Mouse (Mus musculus): Measurements from ENCODE around the gene Ccdc14. TPM values are rescaled to one million over a fixed set of nuclear protein-coding genes. Genes with fewer than 3 reads are reported as not detected.

Ccdc14 gene
- polyA plus RNA-seq, 1 experiment from 2014 or later = 12.2 TPM

- H3K27ac ChIP-seq (replicated peaks) = no peak overlapping the region
- no peaks in the 10 kb centered on the region for H3K27me3 ChIP-seq (replicated peaks; ENCODE audit: low read depth, poor library complexity, severe bottlenecking)
- peaks cover 30% of the 10 kb centered on the region for H3K36me3 ChIP-seq (replicated peaks)
- H3K4me1 ChIP-seq = no peaks in the 10 kb centered on the region
- no peaks in the 10 kb centered on the region; the same call in 1 of the 2 replicates for H3K9me3 ChIP-seq
- no peak for DNase-seq (ENCODE audit: low spot score)
- 86% methylated on average over 1 of the region's 1 CpGs for WGBS
- H3K4me3 ChIP-seq = no peak overlapping the region
Measured at GRCm38 (mm10) chr16:34729371-34729770, 39.0 kb downstream of the Ccdc14 start.

GRCm38 (mm10) chr16:34738656-34739233, 48.3 kb downstream of the Ccdc14 start:
- H3K9me3 ChIP-seq = no peaks in the 10 kb centered on the region
- H3K27me3 ChIP-seq (replicated peaks; ENCODE audit: low read depth, poor library complexity, severe bottlenecking) = peaks cover 12% of the 10 kb centered on the region
- no peak overlapping the region for H3K4me3 ChIP-seq
- no peaks in the 10 kb centered on the region for H3K4me1 ChIP-seq
- no peak for DNase-seq (ENCODE audit: low spot score)
- 90% methylated on average over 4 of the region's 4 CpGs for WGBS
- no peak overlapping the region for H3K27ac ChIP-seq (replicated peaks)
- H3K36me3 ChIP-seq (replicated peaks) = no peaks in the 10 kb centered on the region

- Histone ChIP-seq H3K4me3 (no peak overlapping the region), H3K27ac (replicated peaks) (no peak overlapping the region), H3K9me3 (no peaks in the 10 kb centered on the region), H3K36me3 (replicated peaks) (no peaks in the 10 kb centered on the region), H3K4me1 (peaks cover 16% of the 10 kb centered on the region), H3K27me3 (replicated peaks; ENCODE audit: low read depth, poor library complexity, severe bottlenecking) (peaks cover 46% of the 10 kb centered on the region)
- DNase-seq (ENCODE audit: low spot score) = no peak
- 46% methylated on average over 2 of the region's 2 CpGs for WGBS
Measured at GRCm38 (mm10) chr16:34742930-34743329, 52.5 kb downstream of the Ccdc14 start.

GRCm38 (mm10) chr16:34745065-34745585, 54.7 kb downstream of the Ccdc14 start, which contains the start of gene Mylk:
TSS of gene Mylk (plus strand) at chr16:34745210.
- Histone ChIP-seq H3K27me3 (replicated peaks; ENCODE audit: low read depth, poor library complexity, severe bottlenecking) (peaks cover 44% of the 10 kb centered on the region), H3K4me3 (peak within 1 kb of the TSS; percentile 58), H3K9me3 (no peaks in the 10 kb centered on the region), H3K27ac (replicated peaks) (peak within 1 kb of the TSS; percentile 77), H3K4me1 (peaks cover 37% of the 10 kb centered on the region), H3K36me3 (replicated peaks) (no peaks in the 10 kb centered on the region)
- under 1% methylated on average over 48 of the region's 48 CpGs for WGBS
- peak; percentile 93 for DNase-seq (ENCODE audit: low spot score)

DNA sequence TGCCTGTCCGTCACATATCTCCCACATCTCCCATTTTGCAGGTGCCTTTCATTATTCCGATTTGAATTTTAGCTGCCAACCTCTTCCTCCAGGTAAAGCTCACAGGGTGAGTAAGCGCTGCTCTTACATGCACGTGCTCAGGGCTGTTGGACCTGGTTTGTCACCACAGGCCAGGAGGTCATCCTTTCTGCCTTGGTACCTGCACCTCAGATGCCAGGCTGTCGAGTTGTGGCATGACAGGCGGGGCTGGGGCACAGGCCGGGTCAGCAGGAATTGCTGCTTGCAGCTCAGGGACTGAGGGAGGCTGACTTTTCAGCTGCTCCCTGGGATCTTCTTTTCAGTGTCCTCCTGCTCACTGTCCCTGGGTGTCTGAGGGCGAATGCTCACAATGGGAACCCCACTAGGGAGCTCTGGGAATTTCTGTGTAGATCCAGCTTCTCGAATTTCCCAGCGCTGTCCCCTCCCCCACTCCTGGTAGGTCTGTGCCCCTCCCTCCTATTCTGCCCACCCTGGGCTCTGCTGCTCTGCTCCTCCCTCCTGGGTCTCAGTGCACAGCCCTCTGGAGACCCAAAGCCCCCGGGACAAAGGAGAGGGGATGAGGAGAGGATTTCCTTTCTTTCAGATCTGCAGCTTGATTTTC, 57.8 kb downstream of the Ccdc14 start:
- WGBS = 14% methylated on average over 11 of the region's 11 CpGs
- peak overlapping the region; percentile 55 for H3K27ac ChIP-seq (replicated peaks)

GRCm38 (mm10) chr16:34749536-34749935, 59.1 kb downstream of the Ccdc14 start:
- Histone ChIP-seq H3K4me3 (no peak overlapping the region), H3K4me1 (peaks cover 40% of the 10 kb centered on the region), H3K9me3 (no peaks in the 10 kb centered on the region), H3K36me3 (replicated peaks) (no peaks in the 10 kb centered on the region), H3K27ac (replicated peaks) (no peak overlapping the region), H3K27me3 (replicated peaks; ENCODE audit: low read depth, poor library complexity, severe bottlenecking) (peaks cover 26% of the 10 kb centered on the region)
- 70% methylated on average over 4 of the region's 4 CpGs for WGBS
- DNase-seq (ENCODE audit: low spot score) = no peak

More for the DNA sequence above, 57.8 kb downstream of the Ccdc14 start:
- H3K9me3 ChIP-seq = no peaks in the 10 kb centered on the region
- H3K27me3 ChIP-seq (replicated peaks; ENCODE audit: low read depth, poor library complexity, severe bottlenecking) = peaks cover 39% of the 10 kb centered on the region
- DNase-seq (ENCODE audit: low spot score) = peak; percentile 46
- peaks cover 40% of the 10 kb centered on the region for H3K4me1 ChIP-seq
- H3K4me3 ChIP-seq = peak overlapping the region; percentile 34; the same call in 1 of the 2 replicates
- H3K36me3 ChIP-seq (replicated peaks) = no peaks in the 10 kb centered on the region

- H3K4me3 ChIP-seq = no peak overlapping the region
- peaks cover 9% of the 10 kb centered on the region for H3K27me3 ChIP-seq (replicated peaks; ENCODE audit: low read depth, poor library complexity, severe bottlenecking)
- WGBS = 86% methylated on average over 3 of the region's 3 CpGs
- H3K27ac ChIP-seq (replicated peaks) = no peak overlapping the region
- peaks cover 34% of the 10 kb centered on the region for H3K4me1 ChIP-seq
- no peaks in the 10 kb centered on the region for H3K36me3 ChIP-seq (replicated peaks)
- no peaks in the 10 kb centered on the region for H3K9me3 ChIP-seq
- no peak for DNase-seq (ENCODE audit: low spot score)
Measured at GRCm38 (mm10) chr16:34752026-34752425, 61.6 kb downstream of the Ccdc14 start.

GRCm38 (mm10) chr16:34752977-34753376, 62.6 kb downstream of the Ccdc14 start:
- peaks cover 40% of the 10 kb centered on the region for H3K4me1 ChIP-seq
- DNase-seq (ENCODE audit: low spot score) = no peak
- no peaks in the 10 kb centered on the region for H3K9me3 ChIP-seq
- 89% methylated on average over 3 of the region's 3 CpGs for WGBS
- H3K27me3 ChIP-seq (replicated peaks; ENCODE audit: low read depth, poor library complexity, severe bottlenecking) = no peaks in the 10 kb centered on the region
- H3K4me3 ChIP-seq = no peak overlapping the region
- no peaks in the 10 kb centered on the region for H3K36me3 ChIP-seq (replicated peaks)
- no peak overlapping the region for H3K27ac ChIP-seq (replicated peaks)

DNA sequence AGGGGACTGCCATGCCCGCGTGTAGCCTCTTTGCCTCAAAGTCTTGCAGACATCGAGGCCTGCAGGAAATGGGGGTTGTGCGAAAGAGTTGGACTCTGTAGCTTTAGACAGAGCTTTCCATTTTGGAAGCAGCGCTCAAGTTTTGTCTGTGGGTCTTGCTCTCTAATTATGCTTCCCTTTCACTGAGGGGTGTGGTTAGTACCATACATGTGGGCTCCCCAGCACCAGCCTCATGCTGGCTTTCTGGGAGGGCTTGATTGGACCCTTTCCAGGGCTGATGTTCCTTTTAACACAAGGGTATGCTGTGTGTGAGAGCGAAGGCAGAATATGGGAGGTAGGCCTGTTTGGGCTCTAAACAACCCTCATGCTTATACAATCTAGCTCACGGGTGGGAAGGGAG, 66.6 kb downstream of the Ccdc14 start:
- H3K36me3 ChIP-seq (replicated peaks) = no peaks in the 10 kb centered on the region
- DNase-seq (ENCODE audit: low spot score) = no peak
- no peak overlapping the region for H3K27ac ChIP-seq (replicated peaks)
- 76% methylated on average over 7 of the region's 7 CpGs for WGBS
- H3K27me3 ChIP-seq (replicated peaks; ENCODE audit: low read depth, poor library complexity, severe bottlenecking) = no peaks in the 10 kb centered on the region
- no peak overlapping the region for H3K4me3 ChIP-seq
- H3K4me1 ChIP-seq = peaks cover 23% of the 10 kb centered on the region
- H3K9me3 ChIP-seq = no peaks in the 10 kb centered on the region

- H3K4me1 ChIP-seq = peaks cover 19% of the 10 kb centered on the region
- no peaks in the 10 kb centered on the region for H3K9me3 ChIP-seq
- H3K4me3 ChIP-seq = no peak overlapping the region
- no peaks in the 10 kb centered on the region for H3K27me3 ChIP-seq (replicated peaks; ENCODE audit: low read depth, poor library complexity, severe bottlenecking)
- no peaks in the 10 kb centered on the region for H3K36me3 ChIP-seq (replicated peaks)
- no peak overlapping the region; the same call in 1 of the 2 replicates for H3K27ac ChIP-seq (replicated peaks)
- DNase-seq (ENCODE audit: low spot score) = no peak
- 54% methylated on average over 5 of the region's 5 CpGs for WGBS
Measured at GRCm38 (mm10) chr16:34758205-34758604, 67.8 kb downstream of the Ccdc14 start.

DNA sequence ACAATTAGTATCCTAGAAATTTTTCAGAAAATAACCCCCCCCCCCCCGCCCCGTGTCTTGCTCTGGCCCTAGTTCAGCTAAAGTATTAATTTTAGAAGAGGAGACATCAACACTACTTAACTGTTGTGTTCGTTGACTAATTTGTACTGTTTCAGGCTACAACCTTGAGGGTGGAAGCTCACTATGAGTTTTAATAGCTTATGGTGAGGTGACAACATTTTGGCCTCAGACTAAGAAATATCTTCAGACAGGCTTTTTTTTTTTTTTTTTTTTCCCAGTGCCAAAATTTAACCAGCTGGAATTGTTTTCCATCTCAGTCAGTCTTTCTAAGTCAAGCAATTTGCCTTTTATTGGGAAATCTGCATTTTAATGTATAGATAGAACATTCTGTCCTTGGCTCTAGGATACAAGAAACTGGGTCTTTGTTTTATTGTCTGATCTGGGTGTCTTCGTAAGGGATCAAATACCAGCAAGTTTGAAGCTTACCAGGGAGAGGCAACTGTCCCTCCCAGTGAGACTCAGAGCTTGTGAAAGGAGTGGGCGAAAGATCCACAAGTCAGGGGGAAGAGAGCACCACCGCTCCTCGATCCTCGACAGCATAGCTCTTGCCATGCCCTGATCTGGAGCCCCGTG, 73.7 kb downstream of the Ccdc14 start:
- H3K4me3 ChIP-seq = no peak overlapping the region
- no peaks in the 10 kb centered on the region for H3K4me1 ChIP-seq
- DNase-seq (ENCODE audit: low spot score) = no peak
- 0 out of 2 replicates have a peak, but pooled peaks cover 3% of the 10 kb centered on the region for H3K27me3 ChIP-seq (replicated peaks; ENCODE audit: low read depth, poor library complexity, severe bottlenecking)
- H3K9me3 ChIP-seq = no peaks in the 10 kb centered on the region
- H3K27ac ChIP-seq (replicated peaks) = no peak overlapping the region
- no peaks in the 10 kb centered on the region for H3K36me3 ChIP-seq (replicated peaks)
- 81% methylated on average over 9 of the region's 9 CpGs for WGBS

GRCm38 (mm10) chr16:34765666-34766065, 75.2 kb downstream of the Ccdc14 start:
- WGBS = 77% methylated on average over 1 of the region's 1 CpGs
- no peak overlapping the region for H3K27ac ChIP-seq (replicated peaks)
- 0 out of 2 replicates have a peak, but pooled peaks cover 3% of the 10 kb centered on the region for H3K27me3 ChIP-seq (replicated peaks; ENCODE audit: low read depth, poor library complexity, severe bottlenecking)
- H3K9me3 ChIP-seq = no peaks in the 10 kb centered on the region
- H3K36me3 ChIP-seq (replicated peaks) = no peaks in the 10 kb centered on the region
- no peak overlapping the region for H3K4me3 ChIP-seq
- DNase-seq (ENCODE audit: low spot score) = no peak
- no peaks in the 10 kb centered on the region for H3K4me1 ChIP-seq
